33 mouse cellular contexts compared by ENCODE assay signal in genomic region chr14:73878267-73878666, GRCm38 (mm10).
"Had no signal": no experiment of that assay in that cellular context is flagged by ENCODE, and none has a peak within 500 bp of the region (broad histone marks: within the 10 kb centered on the region; RNA-seq: fewer than 3 reads in every experiment).

No protein-coding gene starts in this region.

- H3K9ac ChIP-seq: heart, embryonic 12.5 days; heart, embryonic 13.5 days; heart, embryonic 15.5 days; hindbrain, embryonic 12.5 days; hindbrain, embryonic 13.5 days; hindbrain, embryonic 14.5 days; hindbrain, embryonic 15.5 days; intestine, embryonic 15.5 days; kidney, embryonic 15.5 days had no signal

- H3K27me3 ChIP-seq: heart, embryonic 12.5 days; heart, embryonic 13.5 days; heart, embryonic 15.5 days; hindbrain, embryonic 12.5 days; hindbrain, embryonic 13.5 days; hindbrain, embryonic 15.5 days; intestine, embryonic 15.5 days; kidney, embryonic 15.5 days had no signal

- ATAC-seq: hindbrain, embryonic 16.5 days; hindbrain, postnatal 0 days; inflammation-experienced regulatory T-cells, adult 6 months; intestine, embryonic 15.5 days; intestine, embryonic 16.5 days; intestine, postnatal 0 days had no signal

- H3K27ac ChIP-seq: heart, embryonic 13.5 days; heart, embryonic 15.5 days; hindbrain, embryonic 10.5 days; hindbrain, embryonic 12.5 days; hindbrain, embryonic 13.5 days; hindbrain, embryonic 14.5 days; hindbrain, embryonic 15.5 days; hindbrain, postnatal 0 days; intestine, embryonic 15.5 days; kidney, embryonic 15.5 days; kidney, postnatal 0 days; layer of hippocampus, adult 2 months; left cerebral cortex, adult 2 months had no signal

- H3K36me3 ChIP-seq: heart, embryonic 12.5 days; heart, embryonic 13.5 days; heart, embryonic 15.5 days; hindbrain, embryonic 10.5 days; hindbrain, embryonic 12.5 days; hindbrain, embryonic 13.5 days; hindbrain, embryonic 15.5 days; intestine, embryonic 15.5 days; kidney, embryonic 15.5 days had no signal

- H3K4me1 ChIP-seq: heart, embryonic 12.5 days; heart, embryonic 13.5 days; heart, embryonic 15.5 days; hindbrain, embryonic 10.5 days; hindbrain, embryonic 12.5 days; hindbrain, embryonic 13.5 days; hindbrain, embryonic 15.5 days; intestine, embryonic 15.5 days; kidney, embryonic 15.5 days had no signal

- H3K4me2 ChIP-seq: heart, embryonic 12.5 days; heart, embryonic 13.5 days; heart, embryonic 15.5 days; hindbrain, embryonic 12.5 days; hindbrain, embryonic 13.5 days; hindbrain, embryonic 14.5 days; hindbrain, embryonic 15.5 days; intestine, embryonic 15.5 days; kidney, embryonic 15.5 days had no signal

- H3K4me3 ChIP-seq: heart, embryonic 12.5 days; heart, embryonic 13.5 days; heart, embryonic 15.5 days; hindbrain, embryonic 10.5 days; hindbrain, embryonic 12.5 days; hindbrain, embryonic 13.5 days; hindbrain, embryonic 15.5 days; intestine, embryonic 15.5 days; kidney, embryonic 15.5 days; layer of hippocampus, adult 2 months; left cerebral cortex, adult 2 months had no signal

- H3K9me3 ChIP-seq: heart, embryonic 12.5 days; heart, embryonic 13.5 days; heart, embryonic 15.5 days; hindbrain, embryonic 10.5 days; hindbrain, embryonic 12.5 days; hindbrain, embryonic 13.5 days; hindbrain, embryonic 15.5 days; intestine, embryonic 15.5 days; kidney, embryonic 15.5 days had no signal

- DNase-seq: heart, postnatal 14 days; heart, postnatal 36 days; heart, postnatal 4 days; kidney, adult 11 months; kidney, adult 18-20 months; kidney, adult 2 months; kidney, adult 8-10 months; kidney, adult 9 months; kidney, postnatal 10 days; kidney, postnatal 14 days; kidney, postnatal 25 days; kidney, postnatal 36 days; kidney, postnatal 4 days; layer of hippocampus, adult 9-11 months; layer of hippocampus, postnatal 36 days had no signal
